Mouse (Mus musculus) 416B (cell line): ENCODE results near the gene Ptch1.

Experiments
- DNase-seq: peaks from one replicate; pipeline ENCODE4 v3.0.0; 2011; ENCODE audit warnings: low read depth

Gene Ptch1

DNA sequence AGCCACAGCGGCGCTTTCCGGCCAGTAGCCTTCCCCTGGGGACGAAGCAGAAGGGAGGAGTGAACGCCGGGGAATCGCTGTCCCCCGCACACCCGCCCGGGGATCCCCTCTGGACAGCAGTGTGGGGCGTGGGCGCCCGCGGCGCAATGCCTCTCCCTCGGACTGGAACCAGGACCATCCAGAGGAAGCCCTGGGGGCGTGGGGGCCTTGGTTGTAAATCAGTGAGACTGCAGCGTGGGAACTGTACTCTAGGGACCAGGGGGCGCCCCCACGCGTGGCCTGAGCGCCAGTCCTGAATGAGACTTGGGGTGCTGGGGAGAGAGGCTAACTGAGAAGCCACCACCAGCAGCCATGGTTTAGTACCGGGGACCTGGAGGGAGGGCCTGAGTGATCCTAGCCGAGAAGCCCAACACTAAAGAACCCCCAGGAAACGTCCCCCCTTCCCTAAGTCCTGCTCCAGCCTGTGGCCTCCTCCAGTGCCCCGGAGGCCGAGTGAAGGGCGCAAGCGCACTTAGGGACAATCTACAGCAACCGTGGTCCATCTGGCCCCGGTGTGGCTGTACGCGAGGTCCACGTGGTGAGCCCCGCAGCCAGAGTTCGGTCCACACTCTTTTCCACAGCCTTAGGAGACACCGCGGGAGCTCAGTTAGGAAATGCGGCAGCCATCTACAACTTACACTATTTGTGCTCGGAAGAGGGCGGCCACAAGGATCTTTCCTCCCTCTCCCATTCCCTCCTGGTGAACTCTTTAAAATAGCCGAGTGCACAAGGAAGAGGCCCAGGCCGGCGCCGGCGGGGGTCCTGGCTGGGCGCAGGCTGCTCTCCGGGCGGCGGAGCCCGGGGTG, 9.4 kb downstream of the Ptch1 start:
- DNase-seq = peak; percentile 61

GRCm38 (mm10) chr13:63562972-63563780, 10.2 kb downstream of the Ptch1 start:
- peak; percentile 83 for DNase-seq

- no peak for DNase-seq
These were observed 11.0 kb downstream of the Ptch1 start for GRCm38 (mm10) chr13:63562141-63562971.

GRCm38 (mm10) chr13:63558297-63558890, 15.0 kb downstream of the Ptch1 start:
- DNase-seq = no peak

- no peak for DNase-seq
These were observed 17.0 kb downstream of the Ptch1 start for GRCm38 (mm10) chr13:63556431-63556830.

- no peak for DNase-seq
These were observed 17.5 kb downstream of the Ptch1 start for GRCm38 (mm10) chr13:63555885-63556284.

- DNase-seq = no peak
These were observed 18.8 kb downstream of the Ptch1 start for GRCm38 (mm10) chr13:63554569-63554968.

DNA sequence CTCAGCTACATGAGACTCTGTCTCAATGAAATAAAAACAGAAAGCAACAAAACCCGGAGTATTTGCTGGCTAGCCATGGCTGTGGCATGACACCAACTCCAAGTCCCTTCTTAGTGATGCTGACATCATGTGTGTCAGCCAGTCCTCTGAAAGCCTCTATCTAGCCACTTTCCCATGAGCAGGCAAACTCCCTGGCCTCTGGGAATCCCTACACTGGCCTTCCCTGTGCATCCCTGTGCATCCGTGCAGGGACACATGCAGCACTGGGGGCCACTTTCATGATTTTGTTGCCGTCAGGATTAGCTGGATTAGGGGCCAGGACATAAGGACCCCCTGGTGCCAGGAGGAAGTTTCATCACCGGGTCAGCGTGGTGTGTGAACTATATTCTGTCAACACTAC, 20.0 kb downstream of the Ptch1 start:
- no peak for DNase-seq

GRCm38 (mm10) chr13:63552291-63552932, 21.0 kb downstream of the Ptch1 start:
- DNase-seq = peak; percentile 89

GRCm38 (mm10) chr13:63551552-63552290, 21.7 kb downstream of the Ptch1 start:
- DNase-seq = no peak

DNA sequence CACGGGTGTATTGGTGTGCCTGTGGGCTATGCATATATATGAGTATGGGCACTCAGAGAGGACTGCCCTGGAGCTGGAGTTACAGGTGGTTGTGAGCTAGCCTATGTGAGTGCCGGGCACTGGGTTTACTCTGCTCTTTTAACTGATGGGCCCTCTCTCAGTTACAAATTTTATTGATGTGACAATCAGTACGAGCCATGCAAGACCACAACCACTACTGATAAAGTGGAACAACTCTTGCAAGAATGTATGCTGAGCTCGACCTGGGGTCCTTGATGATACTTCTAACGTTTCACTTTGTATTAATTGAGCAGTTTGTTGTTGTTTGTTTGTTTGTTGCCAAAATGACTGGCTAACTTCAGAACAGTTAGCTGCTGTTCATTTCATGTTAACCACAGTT, 23.0 kb downstream of the Ptch1 start:
- DNase-seq = no peak

DNA sequence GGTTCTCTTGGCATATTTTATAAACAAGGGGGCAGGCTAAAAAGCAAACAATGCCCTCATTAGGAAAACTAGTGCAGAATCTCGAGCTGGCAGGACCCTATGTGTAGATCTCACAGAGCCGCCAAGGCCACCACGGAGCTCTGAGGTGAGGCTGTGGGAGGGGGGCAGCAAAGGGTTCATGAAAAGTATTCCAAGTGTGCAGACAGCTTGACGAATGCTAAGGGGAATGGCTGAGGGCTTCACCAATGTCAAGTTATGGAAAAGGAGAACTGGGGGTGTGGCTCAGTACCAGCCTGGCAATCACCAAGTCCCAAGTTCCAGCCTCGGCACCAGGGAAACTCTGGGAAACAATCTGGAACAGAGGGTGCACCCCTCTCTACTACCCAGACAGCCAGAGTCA, 24.2 kb downstream of the Ptch1 start:
- DNase-seq = no peak

- no peak for DNase-seq
These were observed 24.8 kb downstream of the Ptch1 start for GRCm38 (mm10) chr13:63548571-63548970.

GRCm38 (mm10) chr13:63545291-63545690, 28.1 kb downstream of the Ptch1 start:
- no peak for DNase-seq

GRCm38 (mm10) chr13:63544967-63545253, 28.5 kb downstream of the Ptch1 start:
- no peak for DNase-seq

DNA sequence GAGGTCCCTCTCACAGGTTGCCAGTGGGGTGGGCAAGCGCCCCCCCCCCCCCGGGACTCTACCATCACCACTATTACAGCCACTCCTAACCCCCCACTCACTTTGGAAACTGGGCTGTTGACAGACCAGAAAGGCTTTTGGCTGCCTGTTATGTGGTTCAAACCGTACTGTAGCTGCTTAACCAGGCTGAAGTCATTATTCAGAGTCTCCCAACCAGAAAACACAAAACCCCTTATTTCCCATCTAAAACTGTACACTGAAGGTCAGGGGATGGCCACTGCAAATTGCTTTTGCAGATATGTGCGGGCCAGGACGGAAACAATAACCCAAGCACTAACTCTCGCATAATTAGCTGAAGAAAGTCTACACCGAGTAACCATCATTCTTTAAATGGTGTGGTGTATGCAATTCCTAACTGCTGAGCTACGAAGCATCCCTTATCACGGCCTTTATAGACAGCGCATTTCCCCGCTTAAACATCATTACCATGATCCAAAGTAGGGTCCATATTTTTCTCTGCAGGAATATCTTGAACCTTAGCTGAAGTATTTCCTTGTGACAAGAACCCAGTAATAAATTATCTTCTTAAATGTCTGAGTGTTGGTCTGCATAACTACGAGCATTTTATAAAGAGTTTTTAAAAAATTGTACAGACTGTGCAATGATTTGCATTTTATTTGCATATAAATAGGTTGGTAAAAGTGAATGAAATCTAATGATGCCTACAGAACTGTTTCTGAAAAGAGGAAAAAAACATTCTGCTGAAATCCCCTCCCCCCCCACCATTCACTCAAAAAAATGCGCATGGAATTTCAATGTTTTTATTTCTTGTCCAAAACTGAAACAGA, 29.1 kb downstream of the Ptch1 start:
- no peak for DNase-seq

GRCm38 (mm10) chr13:63543459-63543858, 29.9 kb downstream of the Ptch1 start:
- DNase-seq = no peak

GRCm38 (mm10) chr13:63542796-63543384, 30.5 kb downstream of the Ptch1 start:
- DNase-seq = no peak

DNA sequence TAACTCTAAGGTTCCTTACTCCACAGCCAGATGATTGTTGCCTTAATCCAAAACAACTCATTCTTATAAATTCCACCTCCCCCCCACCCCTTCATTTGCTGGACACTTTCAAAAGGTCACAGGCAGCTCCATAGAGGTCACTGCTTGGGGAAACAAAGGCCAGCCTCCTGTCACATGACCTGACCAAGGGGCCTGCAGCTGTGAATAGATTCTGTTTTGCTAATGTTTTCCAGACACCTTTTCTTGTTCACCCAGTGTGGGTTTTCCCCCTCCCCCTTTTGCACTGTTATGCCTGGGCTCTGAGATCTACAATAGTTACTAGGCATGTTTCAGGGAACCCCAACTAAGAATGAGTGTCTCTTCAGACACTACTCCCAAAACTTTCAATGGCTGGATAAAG, 31.9 kb downstream of the Ptch1 start:
- no peak for DNase-seq

DNA sequence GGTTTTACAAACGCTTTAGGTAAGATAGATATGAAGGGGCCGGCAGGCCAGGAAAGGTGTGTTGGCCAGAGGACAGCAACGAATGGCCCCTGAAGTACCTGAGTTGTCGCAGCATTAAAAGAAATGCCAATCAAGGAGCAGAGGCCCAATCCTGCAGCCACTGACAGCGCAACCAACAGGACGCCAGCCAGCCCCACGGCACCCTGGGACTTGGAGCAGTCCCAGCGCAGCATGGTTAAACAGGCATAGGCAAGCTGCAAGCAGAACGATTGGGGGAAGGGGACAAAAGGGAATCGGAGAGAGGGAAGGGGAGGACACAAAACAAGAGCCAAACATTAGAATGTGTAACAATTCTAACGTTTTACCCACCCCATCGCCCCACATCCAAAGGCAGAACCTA, 32.8 kb downstream of the Ptch1 start:
- no peak for DNase-seq
